Mouse (Mus musculus) embryo, embryonic 11 days (tissue): ENCODE results near the gene Eif2d.

Experiments
- DNase-seq: peaks from one replicate; pipeline ENCODE4 v3.0.0-alpha.2; 2015

The Eif2d gene

DNA sequence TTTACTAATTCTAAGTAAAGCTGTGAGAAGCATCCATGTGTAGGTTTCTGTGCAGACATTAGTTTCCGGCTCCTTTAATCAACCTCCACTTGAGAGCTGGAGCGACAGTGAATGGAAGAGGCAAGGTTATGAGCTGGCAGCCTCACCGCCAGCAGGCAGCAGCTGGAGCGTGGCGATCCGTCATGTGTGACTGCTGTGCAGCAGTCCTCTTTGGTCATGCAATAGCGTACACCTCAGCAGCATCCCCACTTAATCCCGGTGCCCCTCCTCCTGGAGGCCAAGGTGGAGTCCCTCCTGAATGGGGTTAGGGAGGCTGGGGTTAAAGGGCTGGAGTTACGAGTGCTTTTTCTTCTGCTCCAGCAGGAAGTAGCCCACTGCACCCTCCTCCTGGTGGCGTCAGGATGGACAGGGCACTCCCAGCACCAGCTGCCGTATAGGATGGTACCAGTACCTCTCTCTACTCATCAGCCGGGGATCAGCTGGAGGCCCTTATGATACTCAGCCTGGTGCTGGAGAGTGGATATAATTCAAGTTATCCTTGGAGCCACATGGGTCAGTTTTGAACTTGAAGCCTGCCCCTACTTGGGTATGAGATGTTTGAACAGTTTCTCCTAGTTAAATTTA is 72.0 kb downstream of the Eif2d start:
- no peak for DNase-seq

DNA sequence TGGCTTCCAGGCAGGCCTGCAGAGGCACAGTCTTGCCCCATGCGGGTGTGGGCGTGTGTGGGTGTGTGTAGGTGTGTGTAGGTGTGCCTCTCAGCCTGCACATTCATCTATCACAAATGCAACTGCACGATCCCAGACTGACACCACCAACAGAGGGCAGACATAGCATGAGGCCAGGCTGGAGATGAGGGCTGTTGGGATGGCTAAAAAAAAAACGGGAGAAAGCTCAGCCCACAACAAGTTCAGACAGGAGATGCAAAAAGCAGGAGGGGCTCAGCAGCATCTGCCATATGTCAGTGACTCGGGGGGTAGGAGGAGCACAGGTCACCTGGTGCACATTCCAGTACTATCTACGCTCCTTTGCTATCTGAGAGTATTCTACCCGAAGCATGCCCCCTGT is 75.2 kb downstream of the Eif2d start:
- no peak for DNase-seq

DNA sequence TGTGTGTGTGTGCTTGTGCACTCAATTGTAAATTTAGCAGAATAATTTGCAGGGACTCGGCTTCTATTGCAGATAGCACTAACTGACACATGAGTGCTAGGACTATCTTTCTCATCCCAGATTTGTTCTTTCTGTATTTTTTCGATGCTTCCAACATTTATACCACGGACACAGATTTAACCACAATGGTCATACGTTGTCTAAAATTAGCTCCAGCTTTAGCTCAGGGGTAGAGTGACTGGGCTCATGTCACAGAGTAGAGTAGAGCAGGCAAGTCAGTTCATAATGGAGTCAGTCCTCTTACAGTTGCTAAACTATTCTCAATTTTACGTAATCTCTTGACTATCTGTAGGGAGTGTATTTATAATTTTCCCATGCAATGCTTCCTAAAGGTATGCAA is 75.7 kb downstream of the Eif2d start:
- DNase-seq = no peak

DNA sequence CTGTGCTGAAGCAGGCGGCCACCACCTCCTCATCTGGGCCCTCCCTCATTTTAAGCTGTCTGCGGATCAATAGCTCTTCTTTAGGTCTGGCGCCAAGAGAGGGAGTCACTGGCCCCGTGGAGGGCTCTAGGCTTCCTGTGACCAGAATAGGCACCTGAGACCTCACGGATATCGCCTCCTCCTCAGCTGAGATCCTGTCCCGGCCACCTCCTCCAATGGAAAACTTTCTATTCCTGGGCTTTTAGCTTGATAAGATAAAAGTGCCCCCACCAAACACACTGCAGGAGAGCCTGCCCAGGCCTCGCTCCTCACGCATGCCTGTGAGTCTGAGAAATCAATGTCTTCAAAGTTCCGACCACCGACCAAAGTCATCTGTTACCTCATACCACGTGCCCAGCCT is 80.5 kb downstream of the Eif2d start:
- DNase-seq = no peak

DNA sequence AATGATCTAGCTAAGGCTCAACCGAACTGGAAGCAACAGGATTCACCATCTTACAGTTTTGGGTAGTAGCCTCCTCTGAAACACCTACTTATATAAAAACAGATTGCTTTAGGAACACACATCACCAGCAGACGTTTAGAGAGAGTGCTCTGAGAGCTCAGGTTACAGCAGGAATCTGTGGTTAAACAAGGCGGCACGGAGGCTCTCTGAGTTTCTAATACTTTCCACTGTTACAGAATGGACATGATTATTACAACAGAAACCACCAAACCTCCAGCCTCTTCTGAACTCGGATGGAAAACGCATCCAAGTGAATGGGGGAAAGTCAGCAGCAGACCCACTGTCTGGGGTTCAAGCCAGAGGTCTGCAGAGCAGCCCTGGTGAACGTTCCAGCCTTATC is 83.1 kb downstream of the Eif2d start:
- DNase-seq = no peak
